Mouse (Mus musculus) megakaryocyte, embryonic 14.5 days (primary cell): ENCODE measurements around the gene Shf. TPM values are rescaled to one million over a fixed set of nuclear protein-coding genes. Genes with fewer than 3 reads are reported as not detected.
A peak's percentile ranks its signal among the peaks of the same experiment; 100 is the strongest.

Experiments
- H3K27me3 ChIP-seq: replicated peaks from 2 replicates; pipeline ENCODE3; 2012; ENCODE audit warnings: inconsistent platforms
- H3K36me3 ChIP-seq: replicated peaks from 2 replicates; pipeline ENCODE3; 2012; ENCODE audit warnings: low read length, inconsistent platforms, mixed read lengths
- H3K4me1 ChIP-seq: 2 replicates; pipeline ENCODE4 v1.6.1; 2012; ENCODE audit warnings: inconsistent platforms
- H3K4me3 ChIP-seq: replicated peaks from 2 replicates; pipeline ENCODE3; 2012; ENCODE audit warnings: moderate library complexity, mild to moderate bottlenecking, inconsistent platforms
- H3K9me3 ChIP-seq: 2 replicates; pipeline ENCODE4 v1.6.1; 2012; ENCODE audit warnings: inconsistent platforms
- FLI1 ChIP-seq: IDR thresholded peaks from 2 replicates; pipeline ENCODE4 v1.6.1; 2012; ENCODE audit warnings: low read length, inconsistent platforms, mixed read lengths
- GATA1 ChIP-seq: IDR thresholded peaks from 3 replicates; pipeline ENCODE4 v1.6.1; 2012; ENCODE audit warnings: mixed read lengths, low read length, inconsistent platforms, borderline replicate concordance
- polyA plus RNA-seq: library from polyadenylated mRNA; stranded (reverse); fragments of >175 nt; gene quantifications from 2 replicates; pipeline ENCODE4 v1.2.3, GENCODE M21; 2012; ENCODE audit warnings: low replicate concordance; ENCODE audit not compliant: insufficient read depth

Gene Shf
- polyA plus RNA-seq, 1 experiment, result 16.9 TPM

DNA sequence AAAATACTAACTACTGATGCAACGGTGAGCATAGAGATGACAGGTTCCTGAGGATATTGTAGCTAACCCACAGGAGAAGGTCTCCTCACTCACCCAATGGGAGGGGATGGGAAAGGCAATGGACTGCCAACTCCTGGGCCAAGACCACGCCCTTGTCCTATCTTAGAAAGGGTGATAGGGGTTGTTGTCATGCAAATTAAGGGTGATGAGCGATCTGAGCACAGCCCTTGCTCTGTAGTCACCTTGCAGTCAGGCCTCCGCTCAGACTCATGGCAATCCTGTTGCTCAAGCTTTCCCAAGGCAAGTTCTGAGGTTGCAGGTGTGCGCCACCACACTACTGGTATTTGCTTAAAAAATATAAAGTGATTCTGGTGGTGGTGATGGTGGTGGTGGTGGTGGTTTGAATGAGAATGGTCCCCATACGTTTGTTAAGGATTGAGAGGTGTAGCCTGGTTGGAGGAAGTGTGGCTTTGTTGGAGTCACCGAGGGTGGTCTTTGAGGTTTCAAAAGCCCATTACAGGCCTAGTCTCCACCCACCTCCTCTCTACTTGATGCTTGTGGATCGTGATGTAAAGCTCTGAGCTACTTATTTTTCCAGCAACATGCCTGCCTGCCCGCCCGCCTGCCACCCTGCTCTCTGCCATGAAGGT lies 1.3 kb upstream of the Shf start:
- Histone ChIP-seq H3K9me3 (no peaks in the 10 kb centered on the region), H3K4me3 (peak overlapping the region; percentile 56), H3K36me3 (no peaks in the 10 kb centered on the region), H3K4me1 (peaks cover 50% of the 10 kb centered on the region), H3K27me3 (peaks cover 4% of the 10 kb centered on the region)
- TF ChIP-seq GATA1 (no peak), FLI1 (no peak)

DNA sequence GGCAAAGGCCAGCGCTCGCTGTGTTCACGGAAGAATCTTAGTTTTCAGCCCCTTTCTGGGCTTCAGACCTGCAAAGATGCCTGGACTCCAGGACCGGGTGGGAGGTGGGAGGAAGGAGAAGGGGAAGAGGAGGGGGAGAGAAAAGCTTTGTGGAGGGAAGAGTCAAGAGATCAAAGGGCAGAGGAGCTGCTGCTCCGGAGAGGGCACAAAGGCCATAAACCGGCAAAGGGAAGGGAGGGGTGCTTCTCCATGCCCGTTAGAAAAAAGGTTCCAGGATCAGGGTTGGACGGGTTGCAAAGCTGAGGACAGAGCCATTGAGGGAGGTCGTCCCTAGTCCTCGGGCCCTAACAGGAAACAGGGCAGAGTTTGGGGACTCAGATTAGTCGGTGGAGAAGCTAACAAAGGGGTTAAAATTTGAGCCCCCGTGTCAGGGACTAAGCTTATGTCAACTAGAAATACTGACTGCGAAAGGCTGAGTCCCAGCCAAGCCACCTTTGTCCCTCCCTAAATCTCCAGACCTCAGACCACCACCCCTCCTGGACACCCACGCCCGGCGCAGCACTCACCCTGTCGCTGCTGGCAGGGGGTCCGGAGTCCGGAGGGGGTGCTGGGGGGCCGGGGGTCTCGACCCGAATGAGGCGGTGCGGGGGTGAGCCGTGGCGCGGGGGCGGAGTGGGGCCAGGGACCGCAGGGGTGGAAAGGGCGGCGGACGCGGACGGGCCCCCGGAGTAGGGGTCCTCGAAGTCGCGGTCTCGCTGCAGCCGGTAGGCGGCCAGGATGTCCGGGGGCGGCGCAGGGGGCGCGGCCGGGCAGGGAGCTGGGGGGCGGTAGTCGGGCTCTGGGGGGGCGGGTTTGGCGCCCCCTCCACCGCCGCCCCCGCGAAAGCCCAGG lies 636 bp downstream of the Shf start:
- peaks cover 4% of the 10 kb centered on the region for H3K27me3 ChIP-seq
- H3K9me3 ChIP-seq, result no peaks in the 10 kb centered on the region
- peak overlapping the region; percentile 95 for H3K4me3 ChIP-seq
- peaks cover 4% of the 10 kb centered on the region for H3K36me3 ChIP-seq
- no peak for TF ChIP-seq GATA1
- no peak for TF ChIP-seq FLI1
- peaks cover 63% of the 10 kb centered on the region for H3K4me1 ChIP-seq

DNA sequence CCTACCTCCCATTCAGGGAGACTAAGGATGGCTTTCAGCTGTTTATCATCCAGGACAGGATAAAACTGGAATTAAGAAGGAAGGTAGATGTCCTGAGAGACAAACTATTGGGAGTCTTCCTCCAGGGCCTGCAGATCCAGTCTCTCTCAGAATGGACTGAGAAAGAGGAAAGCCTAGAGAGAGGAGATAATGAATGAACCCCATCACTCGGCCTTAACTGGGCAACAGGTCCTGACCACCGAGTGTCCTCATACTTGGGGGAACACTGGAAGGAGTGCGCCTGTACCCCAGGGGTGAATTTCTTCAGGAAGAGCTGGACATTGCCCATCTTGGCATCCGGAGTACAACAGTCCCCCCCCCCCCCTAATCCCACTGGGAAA lies 1.3 kb downstream of the Shf start:
- Histone ChIP-seq H3K4me1 (peaks cover 63% of the 10 kb centered on the region), H3K36me3 (peaks cover 7% of the 10 kb centered on the region), H3K9me3 (no peaks in the 10 kb centered on the region), H3K4me3 (peak overlapping the region; percentile 95), H3K27me3 (peaks cover 4% of the 10 kb centered on the region)
- TF ChIP-seq FLI1 (no peak), GATA1 (no peak)

DNA sequence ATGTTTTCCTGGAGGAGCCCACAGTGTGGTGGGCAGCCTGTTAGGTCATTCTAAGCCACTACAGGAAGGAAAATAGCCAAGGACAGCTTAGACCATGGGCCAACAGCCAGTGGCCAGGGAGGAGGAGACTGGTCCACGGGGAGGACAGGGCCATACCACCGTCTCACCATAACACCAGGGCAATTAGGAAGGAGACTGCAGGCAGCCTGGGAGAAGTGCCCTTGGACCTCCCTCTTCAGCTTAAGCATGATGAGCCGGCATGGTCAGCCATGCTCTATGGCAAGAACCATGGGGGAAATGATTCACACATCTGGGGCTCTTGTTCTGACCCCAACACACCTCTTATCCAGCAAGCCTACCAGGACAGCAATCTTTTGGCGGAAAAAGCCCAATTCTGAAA lies 1.8 kb downstream of the Shf start:
- TF ChIP-seq GATA1 (no peak), FLI1 (no peak)
- Histone ChIP-seq H3K4me1 (peaks cover 68% of the 10 kb centered on the region), H3K27me3 (peaks cover 4% of the 10 kb centered on the region), H3K36me3 (peaks cover 9% of the 10 kb centered on the region), H3K9me3 (no peaks in the 10 kb centered on the region), H3K4me3 (peak overlapping the region; percentile 74)

DNA sequence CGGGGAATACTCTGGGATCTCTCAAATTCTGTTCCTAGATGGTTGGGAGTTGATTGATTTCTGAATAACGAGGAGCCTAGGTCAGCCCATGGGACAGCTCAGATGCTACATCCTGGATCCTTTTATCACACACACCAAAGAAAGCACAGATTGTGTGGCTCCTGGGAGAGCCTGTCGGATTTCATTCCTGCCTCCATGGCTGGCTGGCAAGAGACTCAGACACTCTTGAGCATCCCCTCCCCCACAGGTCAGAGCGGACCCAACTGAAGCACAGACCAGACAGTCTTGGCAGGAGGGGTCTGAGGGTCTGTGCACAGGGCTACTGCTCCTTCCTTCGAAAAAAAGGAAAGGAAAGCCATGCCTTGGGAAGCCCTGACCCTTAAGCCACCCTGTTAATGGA lies 2.3 kb downstream of the Shf start:
- peaks cover 9% of the 10 kb centered on the region for H3K36me3 ChIP-seq
- no peak overlapping the region for H3K4me3 ChIP-seq
- no peak for TF ChIP-seq FLI1
- no peak for TF ChIP-seq GATA1
- H3K4me1 ChIP-seq, result peaks cover 72% of the 10 kb centered on the region
- H3K9me3 ChIP-seq, result no peaks in the 10 kb centered on the region
- H3K27me3 ChIP-seq, result peaks cover 4% of the 10 kb centered on the region

DNA sequence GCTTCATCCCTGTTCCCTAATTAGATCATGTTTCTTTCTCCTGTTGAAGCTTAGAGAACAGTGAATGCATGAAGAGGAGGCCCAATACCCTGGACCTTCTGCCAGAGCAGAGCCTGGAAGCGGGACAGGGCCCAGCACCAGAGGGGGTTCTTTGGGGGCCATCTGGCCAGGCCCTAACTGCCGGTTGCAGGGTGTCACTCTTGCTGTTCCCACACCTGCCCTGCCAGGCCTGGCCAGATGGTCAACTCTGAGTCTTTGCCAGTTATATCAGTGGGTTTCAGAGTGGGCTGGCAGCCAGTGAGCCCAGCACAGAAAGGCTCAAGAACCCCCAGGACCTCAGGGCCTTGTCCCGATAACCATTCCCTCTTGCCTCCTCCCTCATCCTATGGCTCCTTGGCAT lies 2.9 kb downstream of the Shf start:
- Histone ChIP-seq H3K4me3 (no peak overlapping the region), H3K9me3 (no peaks in the 10 kb centered on the region), H3K4me1 (peaks cover 76% of the 10 kb centered on the region), H3K36me3 (peaks cover 9% of the 10 kb centered on the region), H3K27me3 (peaks cover 4% of the 10 kb centered on the region)
- TF ChIP-seq GATA1 (no peak), FLI1 (no peak)

DNA sequence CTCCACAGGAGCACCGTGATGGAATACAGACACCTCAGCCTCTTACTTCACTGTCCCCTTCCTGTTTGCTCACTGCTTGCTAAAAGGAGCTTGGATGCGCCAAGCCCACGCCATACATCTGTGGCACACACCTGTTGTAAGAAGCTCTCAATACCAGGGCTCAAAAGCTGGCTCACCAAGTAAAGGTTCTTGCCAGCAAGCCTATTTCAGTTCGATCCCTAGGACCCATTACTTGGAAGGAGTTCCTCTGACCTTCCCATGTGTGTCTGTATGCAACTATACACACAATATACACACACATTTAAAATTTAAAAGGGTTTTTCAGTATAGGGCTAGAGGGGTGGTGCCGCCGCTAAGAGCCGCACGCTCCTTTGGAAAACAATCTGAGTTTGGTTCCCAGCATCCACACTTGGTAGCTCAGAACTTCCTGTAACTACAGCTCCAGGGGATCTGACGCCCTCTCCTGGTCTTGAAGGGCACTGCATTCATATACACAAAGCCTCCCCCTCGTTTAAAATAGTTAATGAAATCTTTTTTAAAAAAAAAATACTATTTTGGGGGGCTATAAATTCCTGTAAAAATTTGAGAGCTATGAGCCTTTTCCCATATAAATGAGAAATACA lies 3.6 kb downstream of the Shf start:
- H3K36me3 ChIP-seq, result peaks cover 9% of the 10 kb centered on the region
- H3K27me3 ChIP-seq, result peaks cover 5% of the 10 kb centered on the region
- no peak overlapping the region for H3K4me3 ChIP-seq
- no peaks in the 10 kb centered on the region for H3K9me3 ChIP-seq
- peaks cover 78% of the 10 kb centered on the region for H3K4me1 ChIP-seq
- TF ChIP-seq FLI1 (no peak), GATA1 (no peak)

DNA sequence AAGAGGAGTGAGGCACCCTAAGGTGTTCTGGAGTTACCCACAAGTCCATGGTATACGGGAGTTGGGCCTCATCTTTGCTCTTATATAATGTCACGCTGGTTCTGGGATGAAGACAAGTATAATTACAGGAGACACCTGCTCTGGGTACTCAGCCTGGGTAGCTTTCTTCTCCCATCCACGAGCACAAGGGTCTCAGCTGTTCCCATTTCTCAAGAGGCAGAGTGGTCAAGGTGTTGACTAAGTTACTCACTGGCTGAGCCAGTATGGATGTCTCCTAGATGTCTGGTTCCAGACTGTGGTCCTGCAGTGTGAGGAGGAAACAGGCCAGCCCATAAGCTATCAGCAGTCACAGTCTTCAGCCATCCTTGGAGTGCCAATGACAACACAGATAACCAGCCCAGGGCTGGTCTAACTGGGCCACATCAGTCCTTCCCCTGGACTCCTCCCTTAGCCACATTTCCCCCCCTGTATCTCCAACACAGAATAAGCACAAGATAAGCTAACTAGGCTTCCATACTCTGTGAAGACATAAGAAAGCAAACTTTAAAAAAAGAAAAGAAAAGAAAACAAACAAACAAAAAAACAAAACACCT lies 4.5 kb downstream of the Shf start:
- H3K27me3 ChIP-seq, result peaks cover 3% of the 10 kb centered on the region
- no peaks in the 10 kb centered on the region for H3K9me3 ChIP-seq
- peak overlapping the region; percentile 50 for H3K4me3 ChIP-seq
- peaks cover 9% of the 10 kb centered on the region for H3K36me3 ChIP-seq
- peaks cover 72% of the 10 kb centered on the region for H3K4me1 ChIP-seq
- no peak for TF ChIP-seq FLI1
- TF ChIP-seq GATA1, result no peak

DNA sequence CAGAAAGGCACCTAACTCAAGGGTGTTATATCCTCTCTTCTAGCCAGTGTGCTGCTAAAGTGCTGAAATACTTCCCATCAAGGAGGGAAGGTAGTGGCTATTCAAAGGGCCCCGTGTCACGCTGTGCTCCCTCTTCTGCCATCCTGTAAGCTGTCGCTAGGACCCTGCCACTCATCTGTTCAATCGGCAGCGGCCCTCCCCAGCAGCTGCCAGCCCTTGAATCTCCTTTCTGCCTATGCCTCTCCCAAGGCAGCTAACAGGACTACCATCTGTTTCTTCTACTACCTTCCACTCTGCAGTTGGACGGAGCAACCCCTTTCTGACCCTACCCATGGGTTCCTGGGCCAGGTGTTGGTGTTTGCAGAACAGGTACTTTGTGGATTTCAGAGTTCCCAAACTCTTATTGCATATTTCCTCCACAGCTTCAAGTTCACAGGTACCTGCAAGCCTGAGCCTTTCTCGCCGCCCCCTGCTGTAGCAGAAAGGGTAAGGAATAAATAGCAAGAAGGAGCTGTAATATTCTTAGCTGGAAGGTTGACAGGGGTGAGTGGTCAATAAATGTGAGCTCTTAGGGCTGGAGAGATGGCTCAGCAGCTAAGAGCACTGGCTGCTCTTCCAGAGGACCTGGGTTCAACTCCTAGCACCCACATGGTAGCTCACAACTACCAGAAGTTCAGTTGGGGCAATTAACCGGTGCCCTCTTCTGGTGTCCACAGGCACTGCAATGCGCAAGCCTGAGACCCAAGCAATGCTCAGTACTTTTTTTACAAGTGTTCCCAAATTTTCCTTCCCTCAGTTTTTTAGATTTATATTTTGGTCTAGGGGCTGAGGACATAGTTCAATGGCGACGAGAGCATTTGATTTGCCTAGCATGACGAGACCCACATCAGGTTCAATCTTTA lies 6.1 kb downstream of the Shf start:
- TF ChIP-seq FLI1 (no peak), GATA1 (no peak)
- no peaks in the 10 kb centered on the region for H3K9me3 ChIP-seq
- H3K4me1 ChIP-seq, result peaks cover 68% of the 10 kb centered on the region

More for the DNA sequence above, 6.1 kb downstream of the Shf start:
- peaks cover 3% of the 10 kb centered on the region for H3K27me3 ChIP-seq
- no peak overlapping the region for H3K4me3 ChIP-seq
- peaks cover 16% of the 10 kb centered on the region for H3K36me3 ChIP-seq
